Mouse (Mus musculus): ENCODE results near the gene Pcdh8. TPM values are rescaled to one million over a fixed set of nuclear protein-coding genes. Genes with fewer than 3 reads are reported as not detected.

The Pcdh8 gene
- 15.0 and 15.8 TPM in 2 replicates for polyA plus RNA-seq (2021; fragmentation: Nextera tagmentation)
- long read RNA-seq, experiment 1, full-length matches to known transcripts, result 41 of 47 reads
- long read RNA-seq, experiment 1, partial matches to known transcripts, result 5 of 47 reads
- long read RNA-seq, experiment 1, other reads (novel, unspliced or antisense), result 1 of 47 reads
- long read RNA-seq, experiment 2, full-length matches to known transcripts, result 101 of 105 reads
- long read RNA-seq, experiment 2, partial matches to known transcripts, result 1 of 105 reads
- long read RNA-seq, experiment 2, other reads (novel, unspliced or antisense), result 3 of 105 reads

DNA sequence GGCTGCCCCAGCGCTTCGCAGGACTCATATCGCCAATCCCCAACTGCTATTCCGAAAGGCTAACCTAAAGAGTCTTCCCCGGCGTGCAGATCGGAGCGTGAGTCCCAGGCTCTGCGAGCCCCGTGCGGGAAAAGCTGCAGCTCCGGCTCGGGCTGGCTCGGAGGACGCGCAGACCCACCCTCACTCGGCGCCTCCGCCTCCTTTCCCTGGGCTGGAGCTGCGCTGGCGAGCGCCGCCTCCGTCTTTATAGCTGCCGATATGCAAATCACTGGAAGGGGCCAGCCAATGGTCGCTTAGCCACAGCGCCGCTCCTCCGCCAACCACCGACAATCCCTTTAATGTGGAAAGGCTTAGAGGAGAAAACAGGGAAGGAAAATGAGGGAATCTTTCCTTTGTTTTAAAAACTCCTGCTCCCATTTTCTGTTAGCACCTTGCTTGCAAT, at the start of gene Pcdh8:
TSS of gene Pcdh8 (minus strand) at position 219 of the 442 bp plus-strand sequence.

Small RNAs within 50 kb of the gene (microRNA-seq; reads per million reads assigned to microRNA genes)
- not detected for gene Mir759

Other genes with a start within 250 kb of the Pcdh8 start
- 131 and 146 TPM in 2 replicates for gene Sugt1, start 183.6 kb downstream of the Pcdh8 start, polyA plus RNA-seq (2021; fragmentation: Nextera tagmentation)
- 6.2 and 6.8 TPM in 2 replicates for gene Cnmd, start 109.1 kb downstream of the Pcdh8 start, polyA plus RNA-seq (2021; fragmentation: Nextera tagmentation)
- 1.9 and 2.0 TPM in 2 replicates for gene Olfm4, start 212.8 kb upstream of the Pcdh8 start, polyA plus RNA-seq (2021; fragmentation: Nextera tagmentation)